Mouse (Mus musculus): ENCODE results near the gene E030025P04Rik.

GRCm38 (mm10) chr11:109125451-109125850 lies 18.7 kb downstream of the E030025P04Rik start:
- no peak for TF ChIP-seq GATA1 (IDR thresholded peaks at IDR 0.05; ENCODE audit: low read length)
- no peak for TF ChIP-seq TAL1 (IDR thresholded peaks at IDR 0.05; ENCODE audit: low read length)
